In the genomic region with DNA sequence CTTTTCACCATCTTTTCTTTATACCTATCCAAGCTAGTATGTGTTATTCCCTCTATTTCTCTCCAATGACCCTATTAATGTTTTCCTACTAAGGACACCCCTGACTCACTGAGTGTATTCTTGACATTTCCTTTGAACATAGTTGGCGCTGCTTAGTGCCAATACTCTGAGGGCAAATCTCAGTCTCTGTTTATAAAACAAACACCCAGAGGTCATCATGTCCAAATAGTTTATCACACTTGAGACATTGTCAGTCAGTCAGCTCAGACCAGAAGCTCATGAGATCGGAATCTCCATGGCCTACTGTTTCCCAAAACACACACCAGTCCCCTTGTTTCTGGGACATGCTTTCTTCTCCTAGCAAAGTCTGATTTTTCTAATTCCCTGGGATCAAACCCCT, we compare ENCODE assay signal across 12 mouse cellular contexts.
"Had no signal": no experiment of that assay in that cellular context is flagged by ENCODE, and none has a peak within 500 bp of the region (broad histone marks: within the 10 kb centered on the region; RNA-seq: fewer than 3 reads in every experiment).

No protein-coding gene starts in this region.

- H3K27ac ChIP-seq: kidney, postnatal 0 days; limb, embryonic 15.5 days; liver, embryonic 14.5 days; midbrain, embryonic 12.5 days had no signal

- H3K4me2 ChIP-seq: limb, embryonic 15.5 days; midbrain, embryonic 12.5 days had no signal

- H3K9me3 ChIP-seq: limb, embryonic 15.5 days; midbrain, embryonic 12.5 days had no signal

- H3K27me3 ChIP-seq: limb, embryonic 15.5 days; midbrain, embryonic 12.5 days had no signal

- H3K4me1 ChIP-seq: limb, embryonic 15.5 days; midbrain, embryonic 12.5 days had no signal

- H3K9ac ChIP-seq: limb, embryonic 15.5 days; liver, embryonic 14.5 days; midbrain, embryonic 12.5 days had no signal

- H3K4me3 ChIP-seq: limb, embryonic 15.5 days; midbrain, embryonic 12.5 days had no signal

- DNase-seq: kidney, adult 9 months; kidney, postnatal 36 days; layer of hippocampus, adult 9-11 months; layer of hippocampus, postnatal 36 days; right cerebral cortex, adult 18-20 months; right cerebral cortex, postnatal 25 days; thymus, postnatal 4 days had no signal

- ATAC-seq: midbrain, embryonic 16.5 days had no signal

- H3K36me3 ChIP-seq: limb, embryonic 15.5 days; midbrain, embryonic 12.5 days had no signal
